In genomic region chr12:3980991-3981349, GRCm38 (mm10) we compare ENCODE assay signal across 9 mouse cellular contexts. TPM values are rescaled to one million over a fixed set of nuclear protein-coding genes. Genes with fewer than 3 reads are reported as not detected.
DNase-seq lines count a peak whose midpoint lies in the region; ATAC-seq lines count a peak whose summit lies in the region.
"Had no signal": no experiment of that assay in that cellular context is flagged by ENCODE, and none has a peak within 500 bp of the region (broad histone marks: within the 10 kb centered on the region; RNA-seq: fewer than 3 reads in every experiment).

No protein-coding gene starts in this region.

- H3K4me1 ChIP-seq in kidney, embryonic 15.5 days, result peaks cover 18% of the 10 kb centered on the region
- peaks cover 5% of the 10 kb centered on the region; the same call in 1 of the 2 replicates for H3K4me1 ChIP-seq in embryonic facial prominence, embryonic 11.5 days (ENCODE audit: control insufficient read depth, insufficient read depth, low read length)
- H3K4me1 ChIP-seq in hindbrain, embryonic 15.5 days (replicated peaks), result peaks cover 19% of the 10 kb centered on the region
- peaks cover 3% of the 10 kb centered on the region; the same call in 1 of the 2 replicates for H3K4me1 ChIP-seq in midbrain, embryonic 14.5 days (ENCODE audit: control insufficient read depth, insufficient read depth, low read length)

- H3K36me3 ChIP-seq in kidney, embryonic 15.5 days, result no peaks in the 10 kb centered on the region
- H3K36me3 ChIP-seq in embryonic facial prominence, embryonic 11.5 days (replicated peaks; ENCODE audit: control insufficient read depth, insufficient read depth, low read depth, low read length), result no peaks in the 10 kb centered on the region
- H3K36me3 ChIP-seq in hindbrain, embryonic 15.5 days, result peaks cover 33% of the 10 kb centered on the region
- peaks cover 50% of the 10 kb centered on the region for H3K36me3 ChIP-seq in midbrain, embryonic 14.5 days (ENCODE audit: control insufficient read depth, insufficient read depth, low read length)

- H3K4me2 ChIP-seq in kidney, embryonic 15.5 days, result peak overlapping the region; percentile 96
- H3K4me2 ChIP-seq in embryonic facial prominence, embryonic 11.5 days (ENCODE audit: low read depth, low read length), result peak overlapping the region; percentile 90
- peak overlapping the region; percentile 78 for H3K4me2 ChIP-seq in hindbrain, embryonic 15.5 days
- peak overlapping the region; percentile 67 for H3K4me2 ChIP-seq in midbrain, embryonic 14.5 days (ENCODE audit: low read length)

- peak; percentile 1; the same call in 1 of the 2 replicates for ATAC-seq in kidney, embryonic 15.5 days (replicated peaks; ENCODE audit: low FRiP score)
- ATAC-seq in embryonic facial prominence, embryonic 11.5 days (replicated peaks; ENCODE audit: insufficient number of reproducible peaks, low FRiP score, low TSS enrichment, low read depth), result no peak
- no peak for ATAC-seq in hindbrain, embryonic 15.5 days (ENCODE audit: low FRiP score, low read depth)
- ATAC-seq in midbrain, embryonic 14.5 days (ENCODE audit: low FRiP score, low TSS enrichment), result no peak

- H3K9ac ChIP-seq in kidney, embryonic 15.5 days, result no peak overlapping the region
- H3K9ac ChIP-seq in embryonic facial prominence, embryonic 11.5 days (replicated peaks; ENCODE audit: low read length), result peak overlapping the region; percentile 41; the same call in 1 of the 2 replicates
- peak overlapping the region; percentile 3; the same call in 1 of the 2 replicates for H3K9ac ChIP-seq in hindbrain, embryonic 15.5 days
- H3K9ac ChIP-seq in midbrain, embryonic 14.5 days (replicated peaks; ENCODE audit: low read length), result no peak overlapping the region

- WGBS in kidney, embryonic 15.5 days, result 57% methylated on average over 1 of the region's 1 CpGs
- WGBS in embryonic facial prominence, embryonic 11.5 days, result 65% methylated on average over 1 of the region's 1 CpGs
- WGBS in hindbrain, embryonic 15.5 days, result 61% methylated on average over 1 of the region's 1 CpGs
- 70% methylated on average over 1 of the region's 1 CpGs for WGBS in midbrain, embryonic 14.5 days

- peak overlapping the region; percentile 51 for H3K4me3 ChIP-seq in kidney, embryonic 15.5 days (replicated peaks)
- H3K4me3 ChIP-seq in embryonic facial prominence, embryonic 11.5 days (ENCODE audit: low read depth, low read length), result peak overlapping the region; percentile 2; the same call in 1 of the 2 replicates
- H3K4me3 ChIP-seq in hindbrain, embryonic 15.5 days, result peak overlapping the region; percentile 39; the same call in 1 of the 2 replicates
- no peak overlapping the region; the same call in 1 of the 2 replicates for H3K4me3 ChIP-seq in midbrain, embryonic 14.5 days (replicated peaks; ENCODE audit: low read depth, low read length)

- peak overlapping the region; percentile 71 for H3K27ac ChIP-seq in kidney, embryonic 15.5 days
- no peak overlapping the region for H3K27ac ChIP-seq in embryonic facial prominence, embryonic 11.5 days (replicated peaks; ENCODE audit: low read depth, low read length)
- peak overlapping the region; percentile 70 for H3K27ac ChIP-seq in hindbrain, embryonic 15.5 days (replicated peaks)
- no peak overlapping the region for H3K27ac ChIP-seq in midbrain, embryonic 14.5 days (replicated peaks; ENCODE audit: low read depth, low read length)

- no peaks in the 10 kb centered on the region for H3K9me3 ChIP-seq in kidney, embryonic 15.5 days (replicated peaks)
- H3K9me3 ChIP-seq in embryonic facial prominence, embryonic 11.5 days (replicated peaks; ENCODE audit: control insufficient read depth, low read length), result no peaks in the 10 kb centered on the region
- no peaks in the 10 kb centered on the region for H3K9me3 ChIP-seq in hindbrain, embryonic 15.5 days
- H3K9me3 ChIP-seq in midbrain, embryonic 14.5 days (ENCODE audit: control insufficient read depth, low read length), result no peaks in the 10 kb centered on the region

- no peak for DNase-seq in kidney, adult 9 months
- DNase-seq in embryonic facial prominence, embryonic 11.5 days (ENCODE audit: low spot score), result peak; percentile 7
- DNase-seq in midbrain, embryonic 14.5 days, result no peak
- DNase-seq in layer of hippocampus, postnatal 25 days (ENCODE audit: extremely low spot score in 1 of 2, low spot score in 1 of 2), result no peak
- no peak for DNase-seq in urinary bladder, postnatal 4 days (ENCODE audit: low spot score in 2 of 2)
- no peak for DNase-seq in gastrocnemius, adult 18-20 months (ENCODE audit: low spot score)

- peaks cover 5% of the 10 kb centered on the region; the same call in 1 of the 2 replicates for H3K27me3 ChIP-seq in kidney, embryonic 15.5 days
- no peaks in the 10 kb centered on the region for H3K27me3 ChIP-seq in embryonic facial prominence, embryonic 11.5 days (ENCODE audit: control insufficient read depth, insufficient read depth, low read length)
- H3K27me3 ChIP-seq in hindbrain, embryonic 15.5 days, result no peaks in the 10 kb centered on the region
- H3K27me3 ChIP-seq in midbrain, embryonic 14.5 days (ENCODE audit: control insufficient read depth, insufficient read depth, low read length), result no peaks in the 10 kb centered on the region

RNA-seq across cellular contexts. Expression of gene Pomc, which starts 26.2 kb away (rescaled TPM):
- polyA plus RNA-seq in kidney, embryonic 15.5 days (2015; fragmentation: Nextera tagmentation; extraction: Ambion mirVana), result 2.4 and 3.4 TPM in 2 replicates
- 11.0 and 16.0 TPM in 2 replicates for polyA plus RNA-seq in embryonic facial prominence, embryonic 11.5 days (2014; fragmentation: Nextera tagmentation; extraction: Ambion mirVana)
- 3.4 and 4.0 TPM in 2 replicates for polyA plus RNA-seq in hindbrain, embryonic 15.5 days (2015; fragmentation: Nextera tagmentation; extraction: Ambion mirVana)
- 4.5 and 5.4 TPM in 2 replicates for polyA plus RNA-seq in midbrain, embryonic 14.5 days (2014; fragmentation: Nextera tagmentation; extraction: Ambion mirVana)
- 1 to 10 TPM; 3.0 to 3.2 TPM for total RNA-seq in layer of hippocampus, postnatal 25 days (2021)
- not detected for total RNA-seq in gastrocnemius, adult 18-20 months (2021)
- polyA plus RNA-seq: erythroblast, embryonic 14.5 days had no signal

RNA-seq across cellular contexts. Expression of gene Efr3b, which starts 57.7 kb away (rescaled TPM):
- polyA plus RNA-seq in kidney, embryonic 15.5 days (2015; fragmentation: Nextera tagmentation; extraction: Ambion mirVana), result 3.4 TPM in 2 replicates
- polyA plus RNA-seq in embryonic facial prominence, embryonic 11.5 days (2014; fragmentation: Nextera tagmentation; extraction: Ambion mirVana), result 5.0 and 7.9 TPM in 2 replicates
- polyA plus RNA-seq in hindbrain, embryonic 15.5 days (2015; fragmentation: Nextera tagmentation; extraction: Ambion mirVana), result 38.6 and 42.1 TPM in 2 replicates
- 33.6 and 41.4 TPM in 2 replicates for polyA plus RNA-seq in midbrain, embryonic 14.5 days (2014; fragmentation: Nextera tagmentation; extraction: Ambion mirVana)
- total RNA-seq in layer of hippocampus, postnatal 25 days (2021), result 10 to 100 TPM; 85.6 to 91.8 TPM
- total RNA-seq in gastrocnemius, adult 18-20 months (2021), result 1 to 10 TPM; 3.3 to 5.6 TPM
- polyA plus RNA-seq: erythroblast, embryonic 14.5 days had no signal

Comparison
In these comparisons a context has a peak if more than half of its experiments do, and no peak if none do; other contexts are left out.
1. H3K27ac ChIP-seq: peak in kidney, embryonic 15.5 days (single experiment) and hindbrain, embryonic 15.5 days (single experiment); none in embryonic facial prominence, embryonic 11.5 days (single experiment) and midbrain, embryonic 14.5 days (single experiment).
2. H3K9ac ChIP-seq: peak in embryonic facial prominence, embryonic 11.5 days (single experiment) and hindbrain, embryonic 15.5 days (single experiment); none in kidney, embryonic 15.5 days (single experiment) and midbrain, embryonic 14.5 days (single experiment).
3. Peak in every context shown above with its lines, with median percentiles within 50 percentile points of each other: H3K4me2 ChIP-seq.